Mouse (Mus musculus) gastrocnemius, postnatal 4 days (tissue): ENCODE measurements around the gene Pkp4. TPM values are rescaled to one million over a fixed set of nuclear protein-coding genes. Genes with fewer than 3 reads are reported as not detected.

Source experiments
- DNase-seq, 2 experiments: peaks; one replicate each; pipeline ENCODE4 v3.0.0; 2021 to 2022; ENCODE audit warnings: low spot score in 2 of 2, mixed read lengths in 2 of 2
- total RNA-seq, 2 experiments: library from RNA; stranded (reverse); gene quantifications; 2 replicates each; pipeline ENCODE4 v1.2.3; 2021

Pkp4 gene
- total RNA-seq, 2 experiments from 2014 or later, result 41.1 to 41.3 TPM

- no peak for DNase-seq
Observed at GRCm38 (mm10) chr2:59261203-59261602, 100.6 kb downstream of the Pkp4 start.

GRCm38 (mm10) chr2:59266428-59266827 lies 105.8 kb downstream of the Pkp4 start:
- no peak for DNase-seq

- no peak for DNase-seq
Observed at GRCm38 (mm10) chr2:59271835-59272234, 111.2 kb downstream of the Pkp4 start.

GRCm38 (mm10) chr2:59272713-59273112 lies 112.1 kb downstream of the Pkp4 start:
- DNase-seq, result no peak

GRCm38 (mm10) chr2:59280914-59281562 lies 120.4 kb downstream of the Pkp4 start:
- no peak for DNase-seq

- no peak for DNase-seq
Observed at GRCm38 (mm10) chr2:59282966-59283365, 122.3 kb downstream of the Pkp4 start.

GRCm38 (mm10) chr2:59284216-59284615 lies 123.6 kb downstream of the Pkp4 start:
- DNase-seq, result no peak

- no peak for DNase-seq
Observed at GRCm38 (mm10) chr2:59284734-59285490, 124.3 kb downstream of the Pkp4 start.

GRCm38 (mm10) chr2:59285581-59285980 lies 124.9 kb downstream of the Pkp4 start:
- DNase-seq, result no peak

GRCm38 (mm10) chr2:59286247-59286646 lies 125.6 kb downstream of the Pkp4 start:
- DNase-seq, result peak; percentile 30 to 57

GRCm38 (mm10) chr2:59287630-59288029 lies 127.0 kb downstream of the Pkp4 start:
- DNase-seq, result no peak

- no peak for DNase-seq
Observed at GRCm38 (mm10) chr2:59289411-59289810, 128.8 kb downstream of the Pkp4 start.

GRCm38 (mm10) chr2:59290391-59290790 lies 129.7 kb downstream of the Pkp4 start:
- no peak for DNase-seq

GRCm38 (mm10) chr2:59299831-59300230 lies 139.2 kb downstream of the Pkp4 start:
- DNase-seq, result no peak

GRCm38 (mm10) chr2:59301671-59302070 lies 141.0 kb downstream of the Pkp4 start:
- no peak for DNase-seq

- no peak for DNase-seq
Observed at GRCm38 (mm10) chr2:59302430-59302829, 141.8 kb downstream of the Pkp4 start.

GRCm38 (mm10) chr2:59303530-59304063 lies 142.9 kb downstream of the Pkp4 start:
- DNase-seq, result no peak

GRCm38 (mm10) chr2:59307302-59307701 lies 146.7 kb downstream of the Pkp4 start:
- no peak for DNase-seq

GRCm38 (mm10) chr2:59308055-59308454 lies 147.4 kb downstream of the Pkp4 start:
- DNase-seq, result no peak

GRCm38 (mm10) chr2:59313293-59313692 lies 152.6 kb downstream of the Pkp4 start:
- no peak for DNase-seq

- DNase-seq, result no peak
Observed at GRCm38 (mm10) chr2:59318631-59319030, 158.0 kb downstream of the Pkp4 start.

GRCm38 (mm10) chr2:59327946-59328345 lies 167.3 kb downstream of the Pkp4 start:
- DNase-seq, result no peak
